Mouse (Mus musculus) adrenal gland, postnatal 36 days (tissue): ENCODE measurements around the gene Evc. TPM values are rescaled to one million over a fixed set of nuclear protein-coding genes. Genes with fewer than 3 reads are reported as not detected.

ENCODE experiments used
- DNase-seq, 2 experiments: peaks; one replicate each; pipeline ENCODE4 v3.0.0; 2021; ENCODE audit warnings: mixed read lengths in 1 of 2
- total RNA-seq, 2 experiments: library from RNA; stranded (reverse); gene quantifications; 2 replicates each; pipeline ENCODE4 v1.2.3; 2021

Evc gene
- total RNA-seq, 2 experiments from 2014 or later, result 9.2 to 11.1 TPM

GRCm38 (mm10) chr5:37242360-37243168 lies 94.1 kb downstream of the Evc start:
- no peak for DNase-seq

- peak; percentile 53 to 56 for DNase-seq
These were observed 95.0 kb downstream of the Evc start, which contains the start of gene Crmp1 for GRCm38 (mm10) chr5:37241651-37242151. TSS of gene Crmp1 (plus strand) at chr5:37241940.

- DNase-seq, result no peak
These were observed 95.5 kb downstream of the Evc start for GRCm38 (mm10) chr5:37241224-37241623.

- DNase-seq, result peak; percentile 39 to 53
These were observed 96.1 kb downstream of the Evc start for GRCm38 (mm10) chr5:37240550-37240949.

Other genes starting within 250 kb of the Evc start
- 1 to 10 TPM; 5.2 to 6.6 TPM for gene Crmp1, start 95.0 kb downstream of the Evc start, total RNA-seq
- gene Evc2, start 1.6 kb upstream of the Evc start, total RNA-seq, result 10 to 100 TPM; 15.1 to 19.1 TPM